Mouse (Mus musculus) CH12F3 (cell line): ENCODE data around the gene Opn3.

ENCODE experiments used
- in situ Hi-C: fragments of 300-500 bp; cut with MboI; formaldehyde crosslinking; loops from 2 replicates; pipeline ENCODE4 v1.14.3; 2020; ENCODE audit warnings: low sequenced_read_pairs

The Opn3 gene

DNA sequence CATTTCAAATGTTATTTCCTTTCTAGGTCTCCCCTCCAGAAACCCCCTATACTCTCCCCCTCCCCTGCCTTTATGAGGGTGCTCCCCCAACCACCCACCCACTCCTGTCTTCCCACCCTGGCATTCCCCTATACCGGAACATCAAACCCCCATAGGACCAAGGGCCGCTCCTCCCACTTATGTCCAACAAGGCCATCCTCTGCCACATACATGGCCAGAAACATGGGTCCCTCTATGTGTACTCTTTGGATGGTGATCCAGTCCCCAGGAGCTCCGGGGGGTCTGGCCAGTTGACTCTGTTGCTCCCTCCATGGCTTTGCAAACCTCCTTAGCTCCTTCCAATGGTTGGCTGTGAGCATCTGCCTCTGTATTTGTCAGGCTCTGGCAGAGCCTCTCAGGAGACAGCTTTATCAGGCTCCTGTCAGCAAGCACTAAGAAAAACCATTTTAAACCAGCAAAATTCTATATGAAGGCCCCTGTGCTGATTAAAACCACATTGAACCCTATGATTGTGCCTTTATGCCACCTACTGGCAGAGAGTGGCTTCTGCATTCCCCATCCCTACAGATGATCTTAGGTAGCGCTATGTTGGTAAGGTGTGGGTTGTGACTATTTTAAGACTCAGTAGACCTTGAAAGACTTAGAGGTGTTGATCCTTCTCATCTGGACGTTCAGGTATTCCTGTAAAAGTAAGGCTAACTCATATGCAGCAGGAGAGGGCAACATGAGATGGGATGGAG lies 23.7 kb downstream of the Opn3 start:
- in situ Hi-C loops, result no loop called here

GRCm38 (mm10) chr1:175659900-175660299 lies 32.7 kb downstream of the Opn3 start:
- in situ Hi-C loops, result no loop called here

DNA sequence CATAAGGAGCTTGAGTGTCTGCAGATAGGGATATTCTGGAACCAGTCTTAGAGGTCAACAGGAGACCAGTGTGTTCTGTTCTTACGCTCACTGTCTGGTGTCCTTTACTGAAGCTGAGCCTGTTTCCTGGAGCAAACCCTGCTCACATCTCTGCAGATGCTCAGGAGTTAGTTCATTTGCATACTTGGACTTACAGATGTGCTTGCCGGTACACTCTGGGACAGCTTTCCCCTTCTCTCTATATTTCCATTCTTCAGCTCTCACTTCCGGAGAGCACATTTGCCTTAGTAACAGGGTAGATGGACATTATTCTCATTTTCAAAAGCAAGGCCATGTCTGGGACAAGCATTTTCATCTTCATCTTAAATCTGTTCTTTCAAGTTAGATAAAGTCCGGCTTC lies 44.0 kb downstream of the Opn3 start:
- in situ Hi-C loops, result no loop called here

GRCm38 (mm10) chr1:175646952-175647351 lies 45.6 kb downstream of the Opn3 start:
- in situ Hi-C loops, result no loop called here

- in situ Hi-C loops, result no loop called here
These were observed 48.9 kb downstream of the Opn3 start for GRCm38 (mm10) chr1:175643496-175644265.

GRCm38 (mm10) chr1:175640435-175641150 lies 52.0 kb downstream of the Opn3 start:
- in situ Hi-C loops, result no loop called here

- in situ Hi-C loops, result no loop called here
These were observed 53.5 kb downstream of the Opn3 start for GRCm38 (mm10) chr1:175639072-175639471.

DNA sequence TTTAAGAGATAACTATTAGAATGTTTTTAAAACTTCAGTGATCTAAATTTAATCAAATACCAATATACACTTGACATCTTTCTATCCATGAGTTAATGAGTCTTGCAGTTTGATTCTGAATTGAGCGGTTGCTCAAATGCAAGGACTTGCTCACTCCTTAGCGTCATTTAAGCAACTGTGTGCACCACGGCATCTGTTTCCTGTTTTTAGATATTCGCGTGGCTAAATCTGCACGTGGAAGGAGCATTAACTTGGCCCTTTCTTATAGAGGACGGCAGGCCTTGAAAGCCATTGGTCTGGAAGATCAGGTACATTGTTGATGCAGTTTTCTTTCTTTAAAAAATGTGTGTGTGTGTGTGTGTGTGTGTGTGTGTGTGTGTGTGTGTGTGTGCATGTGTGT lies 54.9 kb downstream of the Opn3 start:
- in situ Hi-C loops, result no loop called here

DNA sequence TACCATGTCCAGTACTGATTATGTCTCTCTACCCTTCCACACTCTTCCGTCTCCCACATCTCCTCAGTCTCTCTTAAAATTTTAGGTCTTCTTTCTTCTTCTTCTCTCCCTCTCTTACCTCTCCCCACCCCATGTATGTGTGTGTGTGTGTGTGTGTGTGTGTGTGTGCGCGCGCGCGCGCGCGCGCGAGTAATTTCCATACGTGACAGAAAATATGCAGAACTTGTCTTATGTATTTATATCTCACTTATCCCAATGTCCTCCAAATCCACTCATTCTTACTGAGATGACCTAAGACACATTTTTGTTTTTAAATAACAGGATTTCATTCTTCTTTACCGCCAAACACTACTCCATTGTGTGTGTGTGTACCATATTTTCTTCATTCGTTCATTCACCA lies 60.1 kb downstream of the Opn3 start:
- in situ Hi-C loops, result no loop called here

- in situ Hi-C loops, result no loop called here
These were observed 60.8 kb downstream of the Opn3 start for GRCm38 (mm10) chr1:175631721-175632221.

- in situ Hi-C loops, result no loop called here
These were observed 61.5 kb downstream of the Opn3 start for GRCm38 (mm10) chr1:175631080-175631479.

- in situ Hi-C loops, result no loop called here
These were observed 62.2 kb downstream of the Opn3 start for GRCm38 (mm10) chr1:175630345-175630744.

GRCm38 (mm10) chr1:175629248-175629647 lies 63.3 kb downstream of the Opn3 start:
- in situ Hi-C loops, result no loop called here

- in situ Hi-C loops, result no loop called here
These were observed 66.4 kb downstream of the Opn3 start for GRCm38 (mm10) chr1:175625990-175626692.

GRCm38 (mm10) chr1:175625257-175625879 lies 67.2 kb downstream of the Opn3 start, which contains the start of gene Fh1:
Gene Fh1 (minus strand): TSS chr1:175625635.
- in situ Hi-C loops, result no loop called here

GRCm38 (mm10) chr1:175623656-175624055 lies 68.9 kb downstream of the Opn3 start:
- in situ Hi-C loops, result no loop called here

DNA sequence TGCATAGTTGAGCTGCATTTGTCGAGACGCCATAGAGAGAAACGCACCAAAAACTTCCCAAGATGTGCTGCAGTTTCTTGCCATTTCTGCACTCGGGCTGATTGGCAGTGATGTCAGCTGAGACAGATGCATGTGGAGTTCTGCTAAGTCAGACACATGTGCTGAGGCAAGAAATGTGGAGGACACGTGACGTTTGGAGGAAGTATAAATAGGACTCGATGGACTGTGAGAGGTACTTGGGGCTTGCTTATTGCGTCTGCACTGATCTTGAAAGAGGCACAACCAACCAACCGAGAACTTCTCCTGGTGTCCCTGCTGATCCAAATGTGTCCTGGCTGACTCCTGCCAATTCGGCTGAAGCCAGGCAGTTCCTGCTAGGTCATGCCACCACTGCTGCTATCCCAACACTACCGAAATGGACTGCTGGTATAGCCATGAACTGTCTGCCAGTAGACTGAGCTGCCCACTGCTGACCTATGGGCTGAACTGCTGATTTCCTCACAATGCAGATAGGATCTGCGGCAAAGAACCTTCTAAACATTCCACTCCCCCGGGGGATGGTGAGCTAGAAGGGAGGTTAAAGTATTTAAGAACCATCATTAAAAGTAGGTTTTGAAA lies 72.7 kb downstream of the Opn3 start, which contains the start of gene Kmo:
Gene Kmo (plus strand): TSS at position 568 of the 618 bp plus-strand sequence.
- in situ Hi-C loops, result no loop called here

GRCm38 (mm10) chr1:175614992-175615391 lies 77.6 kb downstream of the Opn3 start:
- in situ Hi-C loops, result no loop called here
